Mouse (Mus musculus) kidney, postnatal 36 days (tissue): ENCODE measurements at regions not wholly inside any gene's neighbourhood (a gene's known extent, or its start where the extent isn't known, plus 50 kb on each side); places are given as distances from the start of the nearest gene placed in this dataset.

Experiments
- DNase-seq, 2 experiments: peaks; one replicate each; pipeline ENCODE4 v3.0.0; 2021 to 2022; ENCODE audit warnings: mixed read lengths in 2 of 2

DNA sequence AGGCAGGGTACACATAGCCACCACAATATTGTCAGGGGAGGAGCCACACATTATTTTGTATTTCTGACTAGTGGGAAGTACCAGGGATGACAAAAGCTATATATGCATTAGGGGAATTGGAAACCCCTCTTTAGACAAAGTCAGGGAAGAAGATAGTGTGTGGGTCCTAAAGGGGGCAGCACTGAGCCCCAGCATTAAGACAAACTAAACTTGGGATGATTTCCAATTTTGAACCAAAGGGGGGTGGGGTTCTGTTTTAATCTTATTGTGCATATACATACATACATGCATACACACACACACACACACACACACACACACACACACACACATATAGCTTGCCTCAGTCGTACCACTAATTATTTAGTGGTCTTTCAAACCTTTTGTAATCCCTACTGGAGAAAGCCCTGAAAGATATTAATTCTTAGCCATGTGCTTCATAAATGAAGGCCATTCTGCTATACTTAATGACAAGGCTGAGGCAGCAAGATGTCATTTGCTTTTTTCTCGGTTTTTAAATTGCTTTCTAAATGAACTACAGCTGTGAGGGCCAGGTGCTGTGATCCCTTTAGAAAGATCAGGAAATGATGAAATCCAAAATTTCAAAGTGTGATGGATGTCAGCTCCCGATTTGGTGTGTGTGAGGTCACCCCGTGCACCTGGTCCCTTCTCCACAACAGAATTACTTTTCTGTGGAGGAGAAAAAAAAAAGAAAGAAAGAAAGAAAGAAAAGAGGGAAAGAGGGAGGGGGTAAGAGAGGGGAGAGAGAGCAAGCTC, 523.5 kb downstream of the Rnf144a start:
- peak in 1 of 2 experiments; percentile 2 for DNase-seq

- peak; percentile 29 to 73 for DNase-seq
These were observed 524.3 kb downstream of the Rnf144a start for GRCm38 (mm10) chr12:25890722-25891121.

DNA sequence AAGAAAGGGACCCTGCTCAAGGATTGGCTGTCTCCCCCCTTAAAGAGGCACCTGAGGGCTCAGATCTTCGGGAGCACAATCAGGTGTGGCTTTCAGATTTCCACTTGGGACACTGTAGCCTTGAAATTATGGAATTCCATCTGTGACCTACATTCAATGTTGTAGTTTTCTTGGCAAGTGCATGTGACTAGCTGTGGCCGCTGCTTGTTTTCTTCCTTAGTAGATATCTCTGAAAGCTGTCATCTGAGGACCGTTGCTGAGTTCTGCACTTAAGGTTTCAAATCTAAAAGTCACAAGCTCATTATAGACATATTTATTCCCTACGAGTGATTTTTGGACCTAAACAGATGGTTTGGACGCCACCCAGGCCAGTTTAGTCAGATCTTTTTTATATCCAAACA, 531.3 kb downstream of the Rnf144a start:
- no peak for DNase-seq

DNA sequence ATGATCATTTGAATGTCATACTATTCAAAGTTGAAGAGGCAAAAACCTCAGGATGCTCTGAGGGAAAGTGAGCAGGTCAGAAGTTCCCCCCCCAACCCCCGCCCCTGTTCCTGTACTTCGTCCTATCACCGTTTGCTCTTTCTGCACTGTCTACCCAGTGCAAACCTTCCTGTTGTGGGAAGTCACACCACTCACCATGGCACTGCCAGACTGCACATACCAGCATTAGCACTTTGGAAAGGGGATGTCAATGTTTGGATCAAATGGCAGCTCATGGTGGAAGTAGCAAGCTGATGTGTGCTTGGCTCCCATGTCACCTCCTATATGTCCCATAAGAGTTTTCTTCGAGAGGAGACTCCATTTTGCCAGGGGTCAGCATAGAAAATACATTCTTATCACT, 543.2 kb downstream of the Rnf144a start:
- DNase-seq = no peak

DNA sequence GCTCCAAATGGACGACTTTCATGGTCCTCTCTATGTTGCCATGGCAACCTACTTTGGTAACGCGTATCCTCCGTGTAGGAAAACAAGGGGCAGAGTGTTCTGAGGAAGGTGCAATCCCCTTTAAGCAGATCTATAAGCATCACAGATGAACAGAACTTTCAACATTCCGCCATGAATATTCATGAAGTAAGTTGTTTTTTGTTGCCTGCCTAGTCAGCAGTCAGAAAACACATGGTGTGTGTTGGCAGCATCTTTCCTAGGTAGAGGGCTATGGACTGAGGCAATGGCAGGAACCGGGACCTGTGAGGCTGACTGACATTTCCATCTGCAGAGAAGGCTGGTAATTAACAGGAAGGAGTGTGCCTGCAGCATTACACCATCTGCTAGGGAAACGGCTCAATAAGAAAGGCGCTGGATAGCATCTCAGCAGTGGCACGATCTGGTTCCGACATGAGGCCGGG, 544.0 kb downstream of the Rnf144a start:
- DNase-seq = no peak

DNA sequence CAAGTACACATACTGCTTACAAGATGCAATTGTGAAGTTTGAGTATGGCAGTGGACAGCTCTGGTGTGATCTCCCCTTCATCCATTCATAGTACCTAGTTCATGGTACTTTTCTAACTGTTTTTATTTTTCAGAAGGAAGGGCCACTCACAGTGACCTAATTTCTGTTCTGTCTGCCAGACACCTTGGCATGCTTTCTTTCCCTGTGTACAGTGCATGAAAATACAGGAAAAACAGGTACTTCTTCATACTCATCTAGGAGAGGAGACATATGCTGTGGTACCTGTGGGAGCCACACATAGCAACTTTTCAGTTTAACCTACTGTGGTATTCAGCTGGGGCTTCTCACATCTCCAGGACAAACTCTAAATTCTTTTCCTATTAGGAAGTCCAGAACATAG, 545.2 kb downstream of the Rnf144a start:
- DNase-seq = no peak

GRCm38 (mm10) chr12:25865063-25865462, 550.0 kb downstream of the Rnf144a start:
- DNase-seq = no peak

DNA sequence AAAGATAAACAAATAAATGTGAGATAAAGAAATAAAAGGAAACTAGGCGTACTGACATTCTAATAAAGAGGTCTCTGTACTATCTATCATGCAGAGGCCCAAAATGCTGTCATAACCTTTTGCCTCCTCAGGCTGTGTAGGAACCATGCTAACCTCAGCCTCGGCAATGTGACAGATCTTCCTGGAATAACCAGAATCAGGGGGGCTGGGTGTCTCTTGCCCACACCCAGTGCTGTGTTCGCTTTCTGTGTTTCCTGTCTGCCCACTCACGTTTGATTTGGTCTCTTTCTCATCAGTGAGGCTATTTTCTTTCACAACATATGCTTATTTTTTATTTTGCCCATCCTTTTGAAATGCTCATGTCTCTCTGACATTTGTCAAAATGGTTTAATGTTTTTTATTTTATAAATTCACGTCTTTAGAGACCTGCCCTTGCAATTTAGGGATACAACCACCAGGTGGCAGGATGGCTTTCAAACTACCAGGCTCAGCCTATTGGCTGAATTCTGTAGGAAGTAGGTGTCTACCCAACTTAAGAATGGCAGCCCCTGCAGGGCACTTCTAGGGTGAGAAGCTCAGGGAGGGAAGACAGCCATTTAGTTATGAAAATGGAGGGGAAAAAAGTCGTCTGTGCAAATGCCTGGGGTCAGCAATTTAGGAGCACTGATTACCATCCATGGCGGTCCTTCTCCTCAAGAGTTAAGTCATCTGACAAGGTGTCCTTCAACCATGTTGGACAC, 550.8 kb downstream of the Rnf144a start:
- DNase-seq = peak; percentile 9 to 67

DNA sequence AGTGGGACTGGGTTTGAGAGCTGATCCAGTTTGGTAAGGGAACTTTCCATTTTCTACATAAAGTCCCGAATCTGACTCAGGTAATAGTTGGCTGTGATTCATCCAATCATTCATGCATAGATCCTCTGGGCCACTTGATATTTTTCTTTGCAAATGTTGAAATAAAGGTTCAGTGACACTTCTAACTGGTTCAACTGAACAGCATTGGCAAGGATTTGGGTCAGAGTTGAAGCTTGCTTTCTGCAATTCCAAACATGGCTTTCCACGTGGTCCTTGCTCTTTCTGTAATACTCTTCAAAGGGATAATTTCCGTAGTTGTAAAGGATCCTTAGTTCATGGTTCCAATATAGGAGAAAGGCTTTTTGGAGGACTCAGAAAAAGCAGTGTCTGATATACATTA, 554.0 kb downstream of the Rnf144a start:
- DNase-seq = no peak

DNA sequence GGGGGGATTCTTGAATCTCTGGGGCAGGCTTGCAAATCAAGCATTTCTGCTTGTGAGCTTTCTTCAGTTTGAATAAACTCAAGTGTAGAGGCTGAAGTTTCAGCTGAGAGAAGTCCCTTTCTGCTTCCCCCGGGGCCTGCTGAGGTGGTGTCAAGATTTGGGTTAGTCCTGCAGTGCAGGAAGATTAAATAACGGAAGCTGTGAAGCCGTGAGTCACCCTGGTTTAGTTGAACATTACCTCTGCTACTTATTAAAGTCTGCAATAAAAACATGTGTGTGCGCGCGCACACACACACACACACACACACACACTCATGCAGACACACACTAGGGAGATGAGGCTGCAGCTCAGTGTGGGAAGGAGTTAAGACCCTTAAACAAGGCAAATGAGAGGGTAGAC, 556.7 kb downstream of the Rnf144a start:
- DNase-seq = no peak

DNA sequence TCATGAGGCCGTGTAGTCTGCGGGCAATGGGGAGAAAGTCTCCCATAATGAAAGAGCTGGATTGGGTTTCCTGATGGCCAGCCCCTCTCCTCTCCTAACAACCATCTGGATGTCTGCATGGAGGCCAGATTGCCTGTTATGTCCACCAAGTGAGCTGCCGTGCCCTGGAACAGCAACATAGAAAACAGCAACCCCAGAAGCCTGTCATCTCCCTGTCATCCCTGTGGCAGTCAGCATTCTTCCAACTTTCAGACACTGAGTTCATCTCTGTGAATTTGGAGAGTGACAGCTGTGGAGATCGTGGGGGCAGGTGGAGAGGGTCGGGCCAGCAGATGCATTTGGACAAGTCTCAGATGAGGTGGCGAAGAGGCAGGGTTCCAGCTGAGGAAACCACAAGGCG, 585.0 kb downstream of the Rnf144a start:
- DNase-seq = no peak

DNA sequence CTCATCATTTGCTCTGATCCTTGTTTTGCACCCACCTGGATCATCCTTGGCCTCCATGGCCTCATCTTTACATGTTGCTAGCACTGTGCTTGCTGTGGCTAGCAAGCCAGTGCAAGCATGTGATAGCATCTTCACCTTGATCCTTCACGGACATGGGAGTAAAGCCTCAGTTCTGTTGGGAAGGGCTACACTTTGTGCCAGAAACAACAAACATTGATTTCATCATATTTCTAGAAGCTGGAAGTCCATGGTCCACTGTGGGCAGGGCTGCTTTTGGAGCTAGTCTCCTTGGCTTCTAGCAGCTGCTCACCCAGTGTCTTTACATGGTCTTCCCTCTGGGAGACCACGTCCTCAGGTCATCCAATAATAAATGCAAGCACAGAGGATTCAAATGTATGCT, 587.1 kb downstream of the Rnf144a start:
- no peak for DNase-seq

- no peak for DNase-seq
These were observed 588.1 kb downstream of the Rnf144a start for GRCm38 (mm10) chr12:25826928-25827327.

DNA sequence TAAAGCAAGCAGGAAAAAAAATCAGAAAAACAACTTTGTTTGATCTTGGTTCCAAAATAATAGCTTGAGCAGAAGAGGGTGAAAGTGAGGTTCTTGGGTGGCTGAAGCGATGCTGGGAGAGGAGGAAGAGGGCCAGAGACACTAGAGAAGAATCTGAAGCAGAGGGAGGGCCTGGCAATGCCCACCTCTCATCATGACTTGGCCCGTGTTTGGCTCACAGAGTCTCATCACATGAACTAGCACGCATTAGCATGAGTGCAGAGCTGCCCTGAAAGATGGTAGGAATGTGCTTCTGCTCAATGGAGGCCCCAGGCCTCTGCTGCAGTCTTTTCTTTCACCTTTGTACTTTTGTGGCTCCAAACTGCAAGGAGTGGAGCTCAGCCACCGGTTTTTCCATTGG, 588.6 kb downstream of the Rnf144a start:
- DNase-seq = no peak

DNA sequence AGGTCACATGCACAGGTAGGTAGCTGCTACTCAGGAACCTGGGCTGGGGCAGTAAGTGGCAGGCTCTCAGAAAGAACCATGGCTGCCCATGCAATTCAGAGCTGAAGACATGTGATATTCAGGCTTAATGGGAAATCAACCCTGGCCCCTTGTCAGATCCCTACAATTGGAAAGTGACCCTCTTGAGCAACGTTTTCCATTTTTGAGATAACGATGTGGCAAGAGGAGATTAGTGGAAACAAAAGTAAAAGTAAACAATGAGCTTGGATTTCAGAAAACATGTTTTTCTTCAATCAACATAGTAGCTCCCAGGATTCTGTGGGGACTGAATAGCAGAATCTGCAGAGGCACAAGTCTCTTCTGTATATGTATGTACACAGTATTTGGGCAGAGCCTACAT, 598.8 kb downstream of the Rnf144a start:
- no peak for DNase-seq

DNA sequence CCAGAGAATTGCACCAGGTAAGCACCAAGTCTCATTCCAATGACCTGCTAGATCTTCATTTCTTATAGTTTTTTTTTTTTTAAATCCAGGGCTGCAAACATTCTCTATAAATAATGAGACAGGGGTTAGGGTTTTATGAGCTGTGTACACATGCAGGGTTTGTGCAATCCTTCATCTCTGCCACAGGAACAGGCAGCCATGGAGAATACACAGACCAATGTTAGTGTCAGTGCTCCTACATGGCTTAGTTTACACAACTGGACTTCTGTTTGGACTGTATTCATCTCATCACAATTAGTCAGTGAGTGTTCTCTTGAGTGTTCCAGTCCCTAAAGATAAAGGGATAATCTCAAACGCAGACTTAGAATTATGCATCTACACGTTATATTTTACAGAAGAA, 620.0 kb downstream of the Rnf144a start:
- no peak for DNase-seq

- no peak for DNase-seq
These were observed 620.5 kb downstream of the Rnf144a start for GRCm38 (mm10) chr12:25794571-25794970.

DNA sequence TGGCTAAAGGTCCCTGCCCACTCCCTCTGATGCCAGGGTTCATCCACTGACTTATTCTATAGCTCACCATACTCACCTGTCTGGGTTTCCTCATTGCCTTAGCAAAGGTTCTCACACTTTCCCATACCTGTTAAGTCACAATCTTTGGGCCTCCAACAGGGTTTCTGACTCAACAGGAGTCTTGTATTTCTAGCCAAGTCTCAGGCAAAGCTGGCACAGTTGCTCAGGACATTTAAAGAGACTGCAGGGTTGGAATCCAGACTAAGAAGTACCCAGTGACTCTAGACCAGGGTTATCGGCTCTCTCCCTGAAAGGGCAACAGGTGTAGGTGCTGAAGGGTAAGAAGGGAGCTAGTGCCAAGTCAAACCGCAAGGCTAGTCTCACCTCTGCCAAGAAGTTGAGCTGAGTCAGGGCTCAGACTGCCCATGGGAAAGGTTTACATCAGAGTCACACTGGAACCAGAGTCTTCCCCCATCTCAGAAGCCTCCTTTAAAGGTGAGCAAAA, 622.4 kb downstream of the Rnf144a start:
- DNase-seq = no peak

- no peak for DNase-seq
These were observed 624.1 kb downstream of the Rnf144a start for GRCm38 (mm10) chr12:25790956-25791355.

DNA sequence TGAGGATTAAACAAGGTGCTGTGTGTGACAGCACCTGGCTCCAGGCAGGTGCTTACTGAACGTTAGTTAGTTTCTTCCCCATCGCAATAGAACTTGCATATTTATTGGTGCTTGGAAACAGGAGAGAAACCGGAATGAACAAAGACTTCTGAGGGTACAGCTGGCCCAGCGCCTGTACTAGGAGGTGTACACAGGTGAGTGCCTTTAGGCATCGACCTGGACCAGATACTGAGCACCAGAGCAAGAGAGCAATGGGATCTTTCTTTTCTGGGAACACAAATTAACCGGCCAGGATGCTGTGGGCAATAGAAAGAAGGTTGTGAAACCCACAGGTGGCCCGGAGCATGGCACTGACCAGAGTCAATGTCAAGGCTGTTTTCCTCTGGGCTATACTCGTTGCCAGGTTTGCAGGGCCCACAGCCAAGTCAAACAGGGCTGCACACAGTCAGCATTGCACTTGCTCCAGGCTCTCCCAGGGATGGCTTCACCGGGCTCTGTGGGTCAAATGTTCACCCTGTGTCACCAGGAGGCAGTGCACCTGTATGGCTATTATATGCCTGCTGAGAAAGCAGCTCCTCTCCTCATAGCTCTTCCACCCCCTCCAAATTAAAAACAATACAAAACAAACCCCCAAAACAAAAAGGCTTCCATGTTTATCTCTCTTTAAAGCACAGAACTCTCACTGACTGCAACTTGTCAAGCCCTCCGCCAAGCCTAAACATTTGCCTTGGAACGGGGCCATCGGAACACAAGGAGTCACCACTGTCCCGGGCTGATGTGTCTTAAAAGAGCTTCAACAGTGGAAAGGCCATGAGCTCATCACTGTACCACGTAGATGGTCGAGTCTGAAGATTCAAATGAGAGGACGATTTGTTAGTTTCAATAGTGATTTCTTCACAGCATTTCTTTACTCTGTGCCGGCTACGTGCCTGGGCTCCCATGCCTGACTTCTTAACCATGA, 629.1 kb downstream of the Rnf144a start:
- DNase-seq = peak; percentile 5 to 15

DNA sequence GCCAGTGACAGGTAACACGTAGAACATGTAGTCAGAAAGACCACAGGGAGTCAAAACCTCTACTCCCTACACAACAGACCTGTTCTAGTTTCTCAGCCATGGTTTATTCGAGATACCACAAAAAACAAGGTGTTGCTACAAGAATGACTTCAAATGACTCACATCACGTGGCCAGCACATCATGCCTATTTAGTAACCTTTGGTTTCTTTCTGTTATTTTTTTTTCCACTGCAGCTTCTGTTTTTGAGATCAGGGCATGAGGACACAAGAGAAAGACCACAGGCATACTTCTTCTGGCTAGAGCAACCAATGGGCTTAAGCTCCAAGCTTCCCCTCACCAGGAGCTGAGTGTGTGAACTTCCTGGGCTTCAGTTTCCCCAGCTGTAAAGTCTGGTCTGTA, 630.7 kb downstream of the Rnf144a start:
- no peak for DNase-seq

GRCm38 (mm10) chr12:25782972-25783717, 631.9 kb downstream of the Rnf144a start:
- DNase-seq = no peak
